Mouse (Mus musculus): ENCODE measurements at regions not wholly inside any gene's neighbourhood (a gene's known extent, or its start where the extent isn't known, plus 50 kb on each side); places are given as distances from the start of the nearest gene placed in this dataset.

- no peak for DNase-seq (ENCODE audit: low spot score in 2 of 2)
Measured at GRCm38 (mm10) chr15:87384279-87385066, 159.6 kb upstream of the Fam19a5 start.

GRCm38 (mm10) chr15:87386513-87386983 is 157.6 kb upstream of the Fam19a5 start:
- DNase-seq (ENCODE audit: low spot score in 2 of 2) = no peak
- intact Hi-C loops (cut with DNase I) = no loop called here

More at GRCm38 (mm10) chr15:87384279-87385066, 159.6 kb upstream of the Fam19a5 start:
- intact Hi-C loops (cut with DNase I) = no loop called here

GRCm38 (mm10) chr15:87391395-87391794 is 152.7 kb upstream of the Fam19a5 start:
- intact Hi-C loops (cut with DNase I) = no loop called here
- DNase-seq (ENCODE audit: low spot score in 2 of 2) = no peak

- DNase-seq (ENCODE audit: low spot score in 2 of 2) = no peak
- intact Hi-C loops (cut with DNase I) = no loop called here
Measured at GRCm38 (mm10) chr15:87398396-87398795, 145.7 kb upstream of the Fam19a5 start.

GRCm38 (mm10) chr15:87405689-87406088 is 138.4 kb upstream of the Fam19a5 start:
- intact Hi-C loops (cut with DNase I) = no loop called here
- peak; percentile 71 to 84 for DNase-seq (ENCODE audit: low spot score in 2 of 2)

GRCm38 (mm10) chr15:87411978-87412377 is 132.1 kb upstream of the Fam19a5 start:
- intact Hi-C loops (cut with DNase I) = no loop called here
- no peak for DNase-seq (ENCODE audit: low spot score in 2 of 2)

- no peak for DNase-seq (ENCODE audit: low spot score in 2 of 2)
- intact Hi-C loops (cut with DNase I) = no loop called here
Measured at GRCm38 (mm10) chr15:87415996-87416395, 128.1 kb upstream of the Fam19a5 start.

GRCm38 (mm10) chr15:87421743-87422142 is 122.4 kb upstream of the Fam19a5 start:
- DNase-seq (ENCODE audit: low spot score in 2 of 2) = no peak
- intact Hi-C loops (cut with DNase I) = no loop called here

- intact Hi-C loops (cut with DNase I) = no loop called here
- no peak for DNase-seq (ENCODE audit: low spot score in 2 of 2)
Measured at GRCm38 (mm10) chr15:87433306-87433705, 110.8 kb upstream of the Fam19a5 start.

GRCm38 (mm10) chr15:87433901-87434300 is 110.2 kb upstream of the Fam19a5 start:
- DNase-seq (ENCODE audit: low spot score in 2 of 2) = no peak
- intact Hi-C loops (cut with DNase I) = no loop called here

GRCm38 (mm10) chr15:87435566-87435965 is 108.5 kb upstream of the Fam19a5 start:
- DNase-seq (ENCODE audit: low spot score in 2 of 2) = no peak
- intact Hi-C loops (cut with DNase I) = no loop called here

- DNase-seq (ENCODE audit: low spot score in 2 of 2) = peak in 1 of 2 experiments; percentile 17
- intact Hi-C loops (cut with DNase I) = no loop called here
Measured at GRCm38 (mm10) chr15:87437611-87438010, 106.5 kb upstream of the Fam19a5 start.

GRCm38 (mm10) chr15:87458932-87459331 is 85.2 kb upstream of the Fam19a5 start:
- DNase-seq (ENCODE audit: low spot score in 2 of 2) = no peak
- intact Hi-C loops (cut with DNase I) = no loop called here

- no peak for DNase-seq (ENCODE audit: low spot score in 2 of 2)
- intact Hi-C loops (cut with DNase I) = no loop called here
Measured at GRCm38 (mm10) chr15:87476247-87476646, 67.9 kb upstream of the Fam19a5 start.

- intact Hi-C loops (cut with DNase I) = no loop called here
Measured at GRCm38 (mm10) chr15:87476862-87477490, 67.1 kb upstream of the Fam19a5 start.

GRCm38 (mm10) chr15:87480758-87481157 is 63.3 kb upstream of the Fam19a5 start:
- intact Hi-C loops (cut with DNase I) = no loop called here
- peak; percentile 23 to 44 for DNase-seq (ENCODE audit: low spot score in 2 of 2)

More at GRCm38 (mm10) chr15:87476862-87477490, 67.1 kb upstream of the Fam19a5 start:
- no peak for DNase-seq (ENCODE audit: low spot score in 2 of 2)

Small RNAs in the stretch of these regions (microRNA-seq; reads per million reads assigned to microRNA genes)
- gene Gm23416 = 0 reads per million in 2 experiments
